Mouse (Mus musculus) cerebellum, adult 8-10 months (tissue): Measurements from ENCODE around the gene Insig1.

Experiments used
- DNase-seq: peaks from one replicate; pipeline ENCODE4 v3.0.0; 2022

Insig1 gene

GRCm38 (mm10) chr5:28070828-28071455, at the start of gene Insig1:
Gene Insig1, plus strand, starts transcription at chr5:28071363.
- peak; percentile 99 for DNase-seq

GRCm38 (mm10) chr5:28023452-28023851, 47.7 kb upstream of the Insig1 start:
- DNase-seq: no peak

GRCm38 (mm10) chr5:28031577-28032236, 39.5 kb upstream of the Insig1 start:
- no peak for DNase-seq

GRCm38 (mm10) chr5:28032866-28033265, 38.3 kb upstream of the Insig1 start:
- no peak for DNase-seq

GRCm38 (mm10) chr5:28033281-28033680, 37.9 kb upstream of the Insig1 start:
- no peak for DNase-seq

- no peak for DNase-seq
These were observed 37.3 kb upstream of the Insig1 start for GRCm38 (mm10) chr5:28033826-28034225.

- no peak for DNase-seq
These were observed 35.2 kb upstream of the Insig1 start for GRCm38 (mm10) chr5:28036011-28036410.

GRCm38 (mm10) chr5:28036518-28036917, 34.6 kb upstream of the Insig1 start:
- DNase-seq: no peak

- no peak for DNase-seq
These were observed 34.0 kb upstream of the Insig1 start for GRCm38 (mm10) chr5:28037172-28037591.

- DNase-seq: no peak
These were observed 33.5 kb upstream of the Insig1 start for GRCm38 (mm10) chr5:28037639-28038038.

- no peak for DNase-seq
These were observed 33.0 kb upstream of the Insig1 start for GRCm38 (mm10) chr5:28038115-28038514.

GRCm38 (mm10) chr5:28039746-28040655, 31.2 kb upstream of the Insig1 start:
- no peak for DNase-seq

- no peak for DNase-seq
These were observed 30.4 kb upstream of the Insig1 start for GRCm38 (mm10) chr5:28040726-28041125.

- no peak for DNase-seq
These were observed 29.1 kb upstream of the Insig1 start for GRCm38 (mm10) chr5:28042021-28042420.

- no peak for DNase-seq
These were observed 28.4 kb upstream of the Insig1 start for GRCm38 (mm10) chr5:28042779-28043178.

GRCm38 (mm10) chr5:28043386-28043785, 27.8 kb upstream of the Insig1 start:
- no peak for DNase-seq

GRCm38 (mm10) chr5:28046966-28047365, 24.2 kb upstream of the Insig1 start:
- no peak for DNase-seq

- DNase-seq: no peak
These were observed 23.2 kb upstream of the Insig1 start for GRCm38 (mm10) chr5:28047961-28048360.

- no peak for DNase-seq
These were observed 15.7 kb upstream of the Insig1 start for GRCm38 (mm10) chr5:28055450-28055849.

- no peak for DNase-seq
These were observed 14.3 kb upstream of the Insig1 start for GRCm38 (mm10) chr5:28056877-28057276.

GRCm38 (mm10) chr5:28060506-28060905, 10.7 kb upstream of the Insig1 start:
- DNase-seq: no peak

- DNase-seq: no peak
These were observed 10.2 kb upstream of the Insig1 start for GRCm38 (mm10) chr5:28061011-28061410.

GRCm38 (mm10) chr5:28063989-28064624, 7.1 kb upstream of the Insig1 start:
- no peak for DNase-seq
